Mouse (Mus musculus) stomach, postnatal 0 days (tissue): ENCODE measurements at regions not wholly inside any gene's neighbourhood (a gene's known extent, or its start where the extent isn't known, plus 50 kb on each side); places are given as distances from the start of the nearest gene placed in this dataset.

Experiments used
- ATAC-seq: fragments of 200-750 bp; cut with Nextera tagmentation; 2 replicates; pipeline ENCODE4 v1.8.0; 2017; ENCODE audit not compliant: low FRiP score, low TSS enrichment
- DNase-seq: peaks from one replicate; pipeline ENCODE4 v3.0.0-alpha.2; 2016; ENCODE audit warnings: low spot score
- H3K27ac ChIP-seq: fragments of 300-500 bp; sonication (generic); replicated peaks from 2 replicates; pipeline ENCODE4 v1.5.1; 2014; ENCODE audit warnings: mild to moderate bottlenecking, control low read depth
- H3K27me3 ChIP-seq: fragments of 300-500 bp; sonication (generic); 2 replicates; pipeline ENCODE4 v1.6.1; 2014; ENCODE audit warnings: low read length; ENCODE audit not compliant: control insufficient read depth, insufficient read depth
- H3K36me3 ChIP-seq: fragments of 300-500 bp; sonication (generic); 2 replicates; pipeline ENCODE4 v1.6.1; 2014; ENCODE audit warnings: low read length, mixed read lengths; ENCODE audit not compliant: control insufficient read depth, insufficient read depth
- H3K4me1 ChIP-seq: fragments of 300-500 bp; sonication (generic); replicated peaks from 2 replicates; pipeline ENCODE4 v1.6.1; 2014; ENCODE audit warnings: antibody characterized with exemption; ENCODE audit not compliant: control insufficient read depth, insufficient read depth
- H3K4me2 ChIP-seq: fragments of 300-500 bp; sonication (generic); replicated peaks from 2 replicates; pipeline ENCODE4 v1.6.1; 2014; ENCODE audit warnings: low read depth, mild to moderate bottlenecking, control low read depth, moderate library complexity
- H3K4me3 ChIP-seq: fragments of 300-500 bp; sonication (generic); 2 replicates; pipeline ENCODE4 v1.5.1; 2014; ENCODE audit warnings: low read depth, low read length, control low read depth
- H3K9ac ChIP-seq: fragments of 300-500 bp; sonication (generic); 2 replicates; pipeline ENCODE4 v1.6.1; 2014; ENCODE audit warnings: mild to moderate bottlenecking, low read length, control low read depth, mixed read lengths
- H3K9me3 ChIP-seq: fragments of 300-500 bp; sonication (generic); 2 replicates; pipeline ENCODE4 v1.6.1; 2016; ENCODE audit warnings: low read length; ENCODE audit not compliant: control insufficient read depth
- CTCF ChIP-seq: IDR thresholded peaks from 2 replicates; pipeline ENCODE4 v1.5.1; 2016; ENCODE audit warnings: antibody characterized with exemption, low read depth, mild to moderate bottlenecking, moderate library complexity
- EP300 ChIP-seq: optimal IDR thresholded peaks from 2 replicates; pipeline ENCODE3; 2016; ENCODE audit warnings: antibody characterized with exemption
- WGBS: fragments of 180-500 bp; shearing (Covaris S2); extraction: QIAGEN DNeasy Blood & Tissue Kit; methylation state at CpG from one replicate; pipeline ENCODE4 v1.1.7; 2014; 5-methylcytosine and 5-hydroxymethylcytosine counted together

- Histone ChIP-seq H3K4me3 (no peak overlapping the region), H3K36me3 (no peaks in the 10 kb centered on the region), H3K9me3 (no peaks in the 10 kb centered on the region), H3K27ac (no peak overlapping the region), H3K4me1 (no peaks in the 10 kb centered on the region), H3K4me2 (no peak overlapping the region), H3K27me3 (no peaks in the 10 kb centered on the region), H3K9ac (no peak overlapping the region)
- 84% methylated on average over 7 of the region's 7 CpGs for WGBS
- ATAC-seq, result no peak
- no peak for DNase-seq
- TF ChIP-seq CTCF, result no peak
- no peak for TF ChIP-seq EP300
Measured at GRCm38 (mm10) chr11:45178036-45178435, 560.9 kb downstream of the Ebf1 start.

- no peak for ATAC-seq
- Histone ChIP-seq H3K9ac (no peak overlapping the region), H3K36me3 (no peaks in the 10 kb centered on the region), H3K9me3 (no peaks in the 10 kb centered on the region), H3K4me1 (no peaks in the 10 kb centered on the region), H3K27ac (no peak overlapping the region), H3K4me3 (no peak overlapping the region), H3K27me3 (no peaks in the 10 kb centered on the region), H3K4me2 (no peak overlapping the region)
- no peak for TF ChIP-seq CTCF
- no peak for TF ChIP-seq EP300
- 62% methylated on average over 1 of the region's 1 CpGs for whole genome bisulfite sequencing
- no peak for DNase-seq
Measured at GRCm38 (mm10) chr11:45179019-45179418, 561.9 kb downstream of the Ebf1 start.

- TF ChIP-seq EP300 (no peak), CTCF (no peak)
- DNase-seq (no peak), ATAC-seq (no peak)
- no peaks in the 10 kb centered on the region for H3K27me3 ChIP-seq
- H3K27ac ChIP-seq, result no peak overlapping the region
- no peak overlapping the region for H3K9ac ChIP-seq
- no peaks in the 10 kb centered on the region for H3K9me3 ChIP-seq
- no peaks in the 10 kb centered on the region for H3K4me1 ChIP-seq
- no peaks in the 10 kb centered on the region for H3K36me3 ChIP-seq
- H3K4me3 ChIP-seq, result no peak overlapping the region
- 69% methylated on average over 14 of the region's 14 CpGs for WGBS
- no peak overlapping the region for H3K4me2 ChIP-seq
Measured at GRCm38 (mm10) chr11:45190601-45191370, 573.7 kb downstream of the Ebf1 start.

- no peak for TF ChIP-seq EP300
- no peak for TF ChIP-seq CTCF
- H3K4me3 ChIP-seq, result no peak overlapping the region
- H3K4me1 ChIP-seq, result no peaks in the 10 kb centered on the region
- WGBS, result 49% methylated on average over 12 of the region's 12 CpGs
- H3K9ac ChIP-seq, result no peak overlapping the region
- ATAC-seq (no peak), DNase-seq (no peak)
- H3K4me2 ChIP-seq, result no peak overlapping the region
- H3K9me3 ChIP-seq, result no peaks in the 10 kb centered on the region
- H3K27ac ChIP-seq, result no peak overlapping the region
- no peaks in the 10 kb centered on the region for H3K27me3 ChIP-seq
- H3K36me3 ChIP-seq, result no peaks in the 10 kb centered on the region
Measured at GRCm38 (mm10) chr11:45191392-45192189, 574.5 kb downstream of the Ebf1 start.

GRCm38 (mm10) chr11:45193319-45193718 lies 576.2 kb downstream of the Ebf1 start:
- Histone ChIP-seq H3K27ac (no peak overlapping the region), H3K9me3 (no peaks in the 10 kb centered on the region), H3K4me3 (no peak overlapping the region), H3K9ac (no peak overlapping the region), H3K4me2 (no peak overlapping the region), H3K4me1 (no peaks in the 10 kb centered on the region), H3K36me3 (no peaks in the 10 kb centered on the region), H3K27me3 (no peaks in the 10 kb centered on the region)
- ATAC-seq (no peak), DNase-seq (no peak)
- TF ChIP-seq EP300 (no peak), CTCF (no peak)
- WGBS, result 87% methylated on average over 5 of the region's 5 CpGs

GRCm38 (mm10) chr11:45199520-45199919 lies 582.4 kb downstream of the Ebf1 start:
- H3K9me3 ChIP-seq, result no peaks in the 10 kb centered on the region
- no peak overlapping the region for H3K4me2 ChIP-seq
- ATAC-seq (no peak), DNase-seq (no peak)
- H3K27ac ChIP-seq, result no peak overlapping the region
- H3K9ac ChIP-seq, result no peak overlapping the region
- no peaks in the 10 kb centered on the region for H3K36me3 ChIP-seq
- no peak overlapping the region for H3K4me3 ChIP-seq
- TF ChIP-seq EP300 (no peak), CTCF (no peak)
- 66% methylated on average over 4 of the region's 4 CpGs for WGBS
- no peaks in the 10 kb centered on the region; the same call in 1 of the 2 replicates for H3K4me1 ChIP-seq
- H3K27me3 ChIP-seq, result no peaks in the 10 kb centered on the region
